Mouse (Mus musculus): ENCODE results near the gene Hoxc11.

Hoxc11 gene

GRCm38 (mm10) chr15:102965892-102966775, 11.9 kb downstream of the Hoxc11 start:
- peak; percentile 66 for DNase-seq (ENCODE audit: low spot score)

- DNase-seq (ENCODE audit: low spot score): no peak
Observed at GRCm38 (mm10) chr15:102966776-102967311, 12.6 kb downstream of the Hoxc11 start, which contains the start of gene Hoxc10. Hoxc10 (plus strand) TSS chr15:102966796.

GRCm38 (mm10) chr15:102967312-102967510, 13.0 kb downstream of the Hoxc11 start, which contains the start of gene Hoxc5:
Hoxc5 (plus strand) TSS chr15:102967443.
- DNase-seq (ENCODE audit: low spot score): no peak

- no peak for DNase-seq (ENCODE audit: low spot score)
Observed at GRCm38 (mm10) chr15:102967511-102968397, 13.5 kb downstream of the Hoxc11 start.

- DNase-seq (ENCODE audit: low spot score): no peak
Observed at GRCm38 (mm10) chr15:102969296-102969695, 15.1 kb downstream of the Hoxc11 start.

GRCm38 (mm10) chr15:102970740-102971139, 16.5 kb downstream of the Hoxc11 start:
- no peak for DNase-seq (ENCODE audit: low spot score)

GRCm38 (mm10) chr15:102972254-102972653, 18.0 kb downstream of the Hoxc11 start:
- no peak for DNase-seq (ENCODE audit: low spot score)

- no peak for DNase-seq (ENCODE audit: low spot score)
Observed at GRCm38 (mm10) chr15:102972753-102973152, 18.5 kb downstream of the Hoxc11 start.

GRCm38 (mm10) chr15:102975034-102975433, 20.8 kb downstream of the Hoxc11 start:
- no peak for DNase-seq (ENCODE audit: low spot score)

- DNase-seq (ENCODE audit: low spot score): no peak
Observed at GRCm38 (mm10) chr15:102975688-102976111, 21.5 kb downstream of the Hoxc11 start.

GRCm38 (mm10) chr15:102976171-102976570, 21.9 kb downstream of the Hoxc11 start, which contains the start of gene Hoxc9:
Hoxc9 (plus strand) TSS chr15:102976439.
- DNase-seq (ENCODE audit: low spot score): no peak

GRCm38 (mm10) chr15:102976631-102977422, 22.6 kb downstream of the Hoxc11 start:
- DNase-seq (ENCODE audit: low spot score): no peak

- DNase-seq (ENCODE audit: low spot score): no peak
Observed at GRCm38 (mm10) chr15:102977423-102977974, 23.3 kb downstream of the Hoxc11 start.

GRCm38 (mm10) chr15:102978615-102979515, 24.6 kb downstream of the Hoxc11 start:
- no peak for DNase-seq (ENCODE audit: low spot score)

- DNase-seq (ENCODE audit: low spot score): no peak
Observed at GRCm38 (mm10) chr15:102979936-102980335, 25.7 kb downstream of the Hoxc11 start.

- no peak for DNase-seq (ENCODE audit: low spot score)
Observed at GRCm38 (mm10) chr15:102980352-102980751, 26.1 kb downstream of the Hoxc11 start.

- no peak for DNase-seq (ENCODE audit: low spot score)
Observed at GRCm38 (mm10) chr15:102980912-102981311, 26.7 kb downstream of the Hoxc11 start.

GRCm38 (mm10) chr15:102981379-102982288, 27.4 kb downstream of the Hoxc11 start:
- no peak for DNase-seq (ENCODE audit: low spot score)

- DNase-seq (ENCODE audit: low spot score): no peak
Observed at GRCm38 (mm10) chr15:102983716-102984115, 29.5 kb downstream of the Hoxc11 start.

All from urinary bladder, postnatal 10 days (tissue).